Mouse (Mus musculus) thymus, adult 2 months (tissue): ENCODE data around the gene Ugt1a6a. TPM values are rescaled to one million over a fixed set of nuclear protein-coding genes. Genes with fewer than 3 reads are reported as not detected.
"Not testable (repeated sequence)": the region's sequence is repeated elsewhere in the genome, so short reads cannot be mapped to it uniquely, and the experiment has no call there.

Experiments used
- DNase-seq: peaks from one replicate; pipeline ENCODE4 v3.0.0; 2021
- H3K27ac ChIP-seq: fragments of 200-500 bp; 2 replicates; pipeline ENCODE4 v1.5.1; 2012; ENCODE audit warnings: low read length, control low read depth; ENCODE audit not compliant: control insufficient read depth, insufficient read depth
- H3K27me3 ChIP-seq: fragments of 200-500 bp; 2 replicates; pipeline ENCODE4 v1.6.1; 2012; ENCODE audit warnings: mild to moderate bottlenecking, low read length, moderate library complexity, mixed read lengths; ENCODE audit not compliant: control insufficient read depth, insufficient read depth
- H3K36me3 ChIP-seq: fragments of 200-500 bp; 2 replicates; pipeline ENCODE4 v1.6.1; 2012; ENCODE audit warnings: mild to moderate bottlenecking, low read length, moderate library complexity; ENCODE audit not compliant: control insufficient read depth, insufficient read depth
- H3K4me1 ChIP-seq: fragments of 200-500 bp; replicated peaks from 2 replicates; pipeline ENCODE4 v1.6.1; 2012; ENCODE audit warnings: low read length; ENCODE audit not compliant: control insufficient read depth, insufficient read depth
- H3K4me3 ChIP-seq: fragments of 200-500 bp; 2 replicates; pipeline ENCODE4 v1.5.1; 2012; ENCODE audit warnings: mild to moderate bottlenecking, low read length, control low read depth, moderate library complexity; ENCODE audit not compliant: control insufficient read depth, insufficient read depth
- CTCF ChIP-seq: fragments of 200-500 bp; IDR thresholded peaks from 2 replicates; pipeline ENCODE4 v1.5.1; 2012; ENCODE audit warnings: mild to moderate bottlenecking, control low read depth, low read length, moderate library complexity, borderline replicate concordance; ENCODE audit not compliant: control insufficient read depth, poor library complexity, insufficient read depth; ENCODE audit errors: extremely low read depth
- POLR2A ChIP-seq: fragments of 200-500 bp; IDR thresholded peaks from 2 replicates; pipeline ENCODE4 v1.6.1; 2012; ENCODE audit warnings: mild to moderate bottlenecking, low read length, control low read depth, moderate library complexity; ENCODE audit not compliant: control insufficient read depth, poor library complexity, insufficient read depth; ENCODE audit errors: extremely low read depth
- WGBS: fragments of 180-500 bp; shearing (Covaris S2); methylation state at CpG from one replicate; pipeline ENCODE4 v1.1.7; 2018; 5-methylcytosine and 5-hydroxymethylcytosine counted together
- polyA plus RNA-seq: library from polyadenylated mRNA; depleted of rRNA; stranded (reverse); fragments of >200 nt; gene quantifications from 2 replicates; pipeline ENCODE4 v1.2.3, GENCODE M21; 2012

The Ugt1a6a gene
- polyA plus RNA-seq, 1 experiment: 3.8 TPM

DNA sequence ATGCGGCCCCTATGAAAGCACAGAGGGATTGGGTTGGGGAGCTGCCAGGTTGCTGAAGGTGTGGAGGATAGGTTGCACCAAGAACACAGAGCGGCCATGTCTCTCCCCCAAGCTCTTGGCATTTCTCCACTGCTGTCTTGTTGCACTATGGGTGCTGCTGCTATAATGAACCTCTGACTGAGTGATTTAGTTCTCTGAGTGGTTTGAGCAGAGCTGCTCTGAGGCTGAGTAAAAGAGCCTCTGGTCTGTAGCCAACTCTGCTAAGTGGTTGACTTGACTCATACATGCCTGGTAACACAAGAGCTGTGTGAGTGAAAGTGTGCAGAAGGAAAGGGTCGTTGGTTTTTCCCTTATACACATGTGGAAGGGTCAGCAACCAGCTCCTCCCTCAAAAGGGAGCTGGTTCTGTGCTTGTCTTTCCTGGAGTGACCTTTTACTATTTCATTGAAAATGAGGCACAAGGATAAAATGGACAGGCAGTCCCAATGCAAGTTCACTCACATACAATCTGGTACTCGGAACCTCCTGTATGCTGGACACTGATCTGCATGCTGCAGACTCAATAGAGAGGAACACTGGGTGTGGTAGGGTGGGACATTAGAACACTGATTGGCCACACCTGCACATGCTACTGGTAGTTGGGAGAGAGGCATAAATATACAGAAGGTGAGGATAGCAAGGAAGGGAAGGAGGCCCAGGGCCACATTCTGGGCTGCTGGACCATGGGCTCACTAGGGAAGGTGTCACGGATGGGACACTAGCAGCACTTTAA lies 30.7 kb upstream of the Ugt1a6a start:
- WGBS: 85% methylated on average over 5 of the region's 5 CpGs
- not testable (repeated sequence) for H3K27ac ChIP-seq, DNase-seq, H3K27me3 ChIP-seq, H3K4me1 ChIP-seq, H3K36me3 ChIP-seq, H3K4me3 ChIP-seq

DNA sequence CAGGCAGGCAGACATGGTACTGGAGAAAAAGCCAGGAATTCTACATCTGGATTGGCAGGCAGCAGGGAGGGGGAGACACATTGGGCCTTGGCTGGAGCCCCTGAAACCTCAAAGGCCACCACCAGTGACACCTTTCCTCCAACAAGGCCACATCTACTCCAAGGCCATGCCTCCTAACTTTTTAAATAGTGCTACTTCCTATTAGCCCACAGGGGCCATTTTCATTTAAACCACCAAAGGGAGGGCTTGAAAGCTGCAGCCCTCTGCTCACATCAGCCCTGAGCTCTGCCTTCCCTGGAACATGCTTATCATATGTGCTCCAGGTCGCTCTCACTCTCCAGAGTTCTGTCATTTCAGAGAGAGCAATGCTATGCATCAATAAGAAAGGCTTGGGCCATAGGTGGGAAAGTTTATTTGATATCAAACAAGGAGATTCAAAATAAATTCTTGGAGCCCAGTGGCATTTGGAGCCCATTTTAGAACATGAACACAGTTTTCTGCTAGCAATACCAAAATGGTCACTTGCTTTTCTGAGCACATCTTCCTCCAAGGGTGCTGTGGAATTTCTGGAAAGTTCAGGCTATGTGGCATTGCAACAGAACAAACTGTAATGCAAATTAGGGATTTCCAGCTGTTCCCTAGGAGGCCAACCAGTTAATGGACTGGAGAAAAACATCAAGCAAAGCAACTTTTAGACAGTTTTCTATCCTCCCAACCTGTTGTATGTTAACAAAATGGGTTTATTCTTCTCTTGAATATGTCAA lies 29.8 kb upstream of the Ugt1a6a start:
- no peak for TF ChIP-seq POLR2A
- TF ChIP-seq CTCF: no peak
- no peak for DNase-seq
- no peak overlapping the region for H3K27ac ChIP-seq
- H3K27me3 ChIP-seq: no peaks in the 10 kb centered on the region
- H3K36me3 ChIP-seq: no peaks in the 10 kb centered on the region
- WGBS: 94% methylated on average over 1 of the region's 1 CpGs
- no peak overlapping the region for H3K4me3 ChIP-seq
- H3K4me1 ChIP-seq: no peaks in the 10 kb centered on the region

GRCm38 (mm10) chr1:88105656-88106055 lies 29.0 kb upstream of the Ugt1a6a start:
- Histone ChIP-seq H3K4me3 (no peak overlapping the region), H3K4me1 (no peaks in the 10 kb centered on the region), H3K36me3 (no peaks in the 10 kb centered on the region), H3K27ac (no peak overlapping the region), H3K27me3 (no peaks in the 10 kb centered on the region)
- WGBS: 85% methylated on average over 2 of the region's 2 CpGs
- no peak for DNase-seq
- TF ChIP-seq CTCF (no peak), POLR2A (no peak)

- 86% methylated on average over 2 of the region's 2 CpGs for WGBS
- DNase-seq: not testable (repeated sequence)
Measured at GRCm38 (mm10) chr1:88109027-88109557, 25.5 kb upstream of the Ugt1a6a start.

GRCm38 (mm10) chr1:88109604-88110003 lies 25.0 kb upstream of the Ugt1a6a start:
- not testable (repeated sequence) for H3K4me3 ChIP-seq, H3K27ac ChIP-seq
- 91% methylated on average over 2 of the region's 2 CpGs for WGBS

More at GRCm38 (mm10) chr1:88109027-88109557, 25.5 kb upstream of the Ugt1a6a start:
- H3K4me1 ChIP-seq, H3K36me3 ChIP-seq, H3K27ac ChIP-seq, H3K4me3 ChIP-seq, H3K27me3 ChIP-seq: not testable (repeated sequence)

GRCm38 (mm10) chr1:88112769-88113168 lies 21.8 kb upstream of the Ugt1a6a start:
- not testable (repeated sequence) for H3K4me3 ChIP-seq, H3K27ac ChIP-seq, H3K27me3 ChIP-seq, H3K4me1 ChIP-seq, DNase-seq, H3K36me3 ChIP-seq
- 97% methylated on average over 6 of the region's 6 CpGs for WGBS

More at GRCm38 (mm10) chr1:88109604-88110003, 25.0 kb upstream of the Ugt1a6a start:
- not testable (repeated sequence) for DNase-seq, H3K4me1 ChIP-seq, H3K36me3 ChIP-seq, H3K27me3 ChIP-seq

GRCm38 (mm10) chr1:88120550-88120949 lies 14.1 kb upstream of the Ugt1a6a start:
- peak; percentile 29; the same call in 1 of the 2 replicates for TF ChIP-seq CTCF
- not testable (repeated sequence) for H3K36me3 ChIP-seq, H3K27me3 ChIP-seq, H3K4me1 ChIP-seq, DNase-seq, H3K4me3 ChIP-seq, H3K27ac ChIP-seq
- WGBS: 50% methylated on average over 4 of the region's 4 CpGs

- not testable (repeated sequence) for H3K4me3 ChIP-seq, H3K4me1 ChIP-seq, H3K27me3 ChIP-seq, H3K36me3 ChIP-seq, DNase-seq, H3K27ac ChIP-seq
- no CpG with 5 or more reads among the region's 1 CpGs for WGBS
Measured at GRCm38 (mm10) chr1:88121521-88121920, 13.1 kb upstream of the Ugt1a6a start.

DNA sequence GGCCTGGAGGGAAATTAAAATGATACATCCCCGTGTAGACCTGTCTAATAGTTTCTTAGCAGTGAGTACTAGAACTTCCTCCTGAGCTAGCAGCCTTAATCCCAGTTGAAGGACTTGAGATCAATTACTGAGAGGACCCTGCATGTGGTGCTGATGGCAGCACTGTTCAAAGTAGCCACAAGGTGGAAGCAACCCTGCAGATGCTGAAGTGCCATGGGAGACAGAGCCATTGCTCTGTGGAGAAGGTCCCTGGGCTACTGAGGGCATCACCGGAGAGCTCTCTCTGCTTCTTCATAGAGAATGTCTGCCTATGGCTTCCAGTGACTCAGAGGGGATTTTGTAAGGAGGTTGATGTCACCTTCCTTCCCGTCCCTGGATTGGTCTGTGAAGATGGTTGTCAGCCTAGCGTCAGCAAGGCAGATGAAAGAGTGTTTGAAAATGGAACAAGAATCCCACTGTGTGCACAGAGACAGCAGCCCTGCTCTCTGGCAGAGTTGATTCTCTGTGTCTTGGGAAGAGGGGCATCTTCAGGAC lies 8.7 kb upstream of the Ugt1a6a start:
- H3K4me3 ChIP-seq, H3K27me3 ChIP-seq, DNase-seq, H3K4me1 ChIP-seq, H3K27ac ChIP-seq, H3K36me3 ChIP-seq: not testable (repeated sequence)
- WGBS: 85% methylated on average over 4 of the region's 4 CpGs

GRCm38 (mm10) chr1:88129091-88129490 lies 5.5 kb upstream of the Ugt1a6a start:
- not testable (repeated sequence) for H3K4me1 ChIP-seq, H3K27me3 ChIP-seq, H3K27ac ChIP-seq, H3K36me3 ChIP-seq, H3K4me3 ChIP-seq, DNase-seq
- 93% methylated on average over 2 of the region's 2 CpGs for WGBS
